Mouse (Mus musculus) forebrain, embryonic 15.5 days (tissue): ENCODE measurements at regions not wholly inside any gene's neighbourhood (a gene's known extent, or its start where the extent isn't known, plus 50 kb on each side); places are given as distances from the start of the nearest gene placed in this dataset.
A peak's percentile ranks its signal among the peaks of the same experiment; 100 is the strongest.

Source experiments
- ATAC-seq: fragments of 200-750 bp; cut with Nextera tagmentation; replicated peaks from 2 replicates; pipeline ENCODE4 v1.8.0; 2017; ENCODE audit warnings: mild to moderate bottlenecking, moderate TSS enrichment, moderate library complexity
- H3K27ac ChIP-seq: fragments of 300-500 bp; sonication (generic); replicated peaks from 2 replicates; pipeline ENCODE4 v1.5.1; 2015; ENCODE audit warnings: mild to moderate bottlenecking, inconsistent platforms
- H3K27me3 ChIP-seq: fragments of 300-500 bp; sonication (generic); 2 replicates; pipeline ENCODE4 v1.6.1; 2015; ENCODE audit warnings: inconsistent platforms
- H3K36me3 ChIP-seq: fragments of 300-500 bp; sonication (generic); 2 replicates; pipeline ENCODE4 v1.6.1; 2015; ENCODE audit warnings: mild to moderate bottlenecking, inconsistent platforms
- H3K4me1 ChIP-seq: fragments of 300-500 bp; sonication (generic); 2 replicates; pipeline ENCODE4 v1.6.1; 2015; ENCODE audit warnings: inconsistent platforms
- H3K4me2 ChIP-seq: fragments of 300-500 bp; sonication (generic); replicated peaks from 2 replicates; pipeline ENCODE4 v1.6.1; 2015; ENCODE audit warnings: mild to moderate bottlenecking, inconsistent platforms
- H3K4me3 ChIP-seq: fragments of 300-500 bp; sonication (generic); 2 replicates; pipeline ENCODE4 v1.5.1; 2015; ENCODE audit warnings: mild to moderate bottlenecking, inconsistent platforms
- H3K9ac ChIP-seq: fragments of 300-500 bp; sonication (generic); replicated peaks from 2 replicates; pipeline ENCODE4 v1.6.1; 2015; ENCODE audit warnings: mild to moderate bottlenecking, inconsistent platforms
- H3K9me3 ChIP-seq: fragments of 300-500 bp; sonication (generic); 2 replicates; pipeline ENCODE4 v1.6.1; 2016; ENCODE audit warnings: inconsistent platforms
- WGBS: fragments of 180-500 bp; shearing (Covaris S2); methylation state at CpG from one replicate; pipeline ENCODE4 v1.1.7; 2015; ENCODE audit warnings: mixed read lengths; 5-methylcytosine and 5-hydroxymethylcytosine counted together

DNA sequence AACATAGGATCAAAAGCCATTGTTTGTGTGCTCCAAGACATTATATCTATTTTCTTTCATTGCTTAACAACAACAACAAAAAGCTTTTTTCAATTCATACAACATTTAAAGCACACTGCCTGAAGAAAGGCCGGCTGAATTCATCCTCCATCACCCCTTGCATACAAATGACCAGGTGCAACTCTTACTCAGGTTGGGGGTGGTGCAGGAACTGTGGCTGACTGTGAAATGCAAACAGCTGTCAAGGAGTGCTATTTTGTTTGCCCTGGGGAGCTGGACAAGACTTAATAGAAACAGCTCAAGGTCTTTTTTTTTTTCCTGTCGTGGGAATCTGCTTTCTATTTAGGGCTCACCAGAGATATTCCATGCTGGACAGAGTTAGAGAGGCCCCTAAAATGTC is 406.6 kb upstream of the Cldn34d start:
- Histone ChIP-seq H3K4me2 (no peak overlapping the region), H3K27me3 (no peaks in the 10 kb centered on the region), H3K27ac (no peak overlapping the region), H3K4me1 (no peaks in the 10 kb centered on the region), H3K9ac (no peak overlapping the region), H3K9me3 (no peaks in the 10 kb centered on the region), H3K36me3 (no peaks in the 10 kb centered on the region), H3K4me3 (no peak overlapping the region)
- WGBS, result 6% methylated on average over 2 of the region's 2 CpGs
- ATAC-seq, result no peak

DNA sequence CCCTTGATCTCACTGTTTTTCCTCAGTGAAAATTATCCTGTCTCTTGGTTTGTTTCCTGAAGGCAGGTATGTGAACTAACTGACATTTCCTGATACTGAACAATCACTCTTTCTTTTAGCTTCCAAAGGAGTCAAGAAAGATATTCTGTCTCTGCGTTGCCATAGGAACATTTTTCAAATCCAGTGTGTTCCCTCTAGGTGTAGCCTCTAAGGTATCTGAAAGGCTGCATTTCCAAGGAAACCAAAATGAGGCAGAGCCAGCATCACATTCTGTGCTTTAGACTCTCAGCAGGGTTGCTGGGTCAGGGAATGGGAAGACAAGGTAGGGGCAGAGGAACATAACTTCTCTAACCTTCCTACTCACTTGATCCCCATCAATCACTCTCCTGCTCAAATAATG is 411.2 kb upstream of the Cldn34d start:
- ATAC-seq, result no peak
- Histone ChIP-seq H3K27ac (no peak overlapping the region), H3K4me1 (no peaks in the 10 kb centered on the region), H3K4me3 (no peak overlapping the region), H3K4me2 (no peak overlapping the region), H3K9me3 (no peaks in the 10 kb centered on the region), H3K27me3 (no peaks in the 10 kb centered on the region), H3K36me3 (no peaks in the 10 kb centered on the region), H3K9ac (no peak overlapping the region)
- 81% methylated on average over 1 of the region's 1 CpGs for WGBS

DNA sequence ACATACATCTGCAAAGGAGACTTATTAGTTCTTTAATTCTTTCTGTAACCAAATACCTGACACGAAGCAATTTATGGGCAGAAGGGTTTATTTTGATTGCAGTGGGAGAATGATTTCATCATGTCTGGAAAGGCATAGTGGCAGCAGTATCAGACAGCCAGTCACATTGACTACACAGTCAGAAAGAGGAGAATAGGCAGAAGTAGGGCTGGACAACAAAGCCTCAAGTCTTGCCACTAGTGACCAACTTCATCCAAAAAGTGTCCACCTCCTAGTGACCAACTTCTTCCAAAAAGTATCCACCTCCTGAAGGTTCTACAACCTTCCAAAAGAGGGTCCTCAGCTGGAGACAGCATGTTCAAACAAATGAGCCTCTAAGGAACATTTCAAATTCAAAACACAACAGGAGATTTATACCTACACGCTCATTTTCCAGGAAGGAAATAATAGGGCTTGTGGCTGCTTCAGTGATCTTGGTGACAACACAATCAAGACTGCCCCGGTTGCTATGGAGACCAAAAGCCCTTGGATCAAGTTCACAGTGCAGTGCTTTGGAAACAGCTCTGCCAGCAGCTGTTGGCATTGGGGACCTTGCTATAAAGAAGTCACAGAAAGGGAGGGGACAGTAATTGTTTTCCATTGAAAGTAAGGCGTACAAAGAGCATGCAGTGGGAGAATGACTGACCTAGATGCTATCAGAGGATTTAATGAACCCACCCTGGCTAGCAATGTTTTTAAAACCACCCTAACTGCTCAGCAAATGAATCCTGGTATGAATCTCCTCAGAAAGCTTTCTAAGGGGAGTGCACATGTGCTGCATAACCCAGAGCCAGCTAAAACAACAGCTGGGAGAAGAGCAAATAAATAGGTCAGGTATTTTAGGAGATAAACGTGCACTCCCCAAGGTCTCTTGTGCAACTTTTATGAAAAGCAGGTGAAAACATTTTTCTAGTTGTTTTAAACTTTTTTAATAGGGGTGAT is 448.0 kb upstream of the Cldn34d start:
- Histone ChIP-seq H3K27ac (0 out of 2 replicates have a peak overlapping the region, but pooled peaks have one; percentile 8), H3K9ac (no peak overlapping the region), H3K4me3 (no peak overlapping the region), H3K9me3 (no peaks in the 10 kb centered on the region), H3K36me3 (no peaks in the 10 kb centered on the region), H3K27me3 (no peaks in the 10 kb centered on the region), H3K4me2 (no peak overlapping the region), H3K4me1 (0 out of 2 replicates have a peak, but pooled peaks cover 7% of the 10 kb centered on the region)
- WGBS, result 30% methylated on average over 5 of the region's 5 CpGs
- peak; percentile 92 for ATAC-seq

DNA sequence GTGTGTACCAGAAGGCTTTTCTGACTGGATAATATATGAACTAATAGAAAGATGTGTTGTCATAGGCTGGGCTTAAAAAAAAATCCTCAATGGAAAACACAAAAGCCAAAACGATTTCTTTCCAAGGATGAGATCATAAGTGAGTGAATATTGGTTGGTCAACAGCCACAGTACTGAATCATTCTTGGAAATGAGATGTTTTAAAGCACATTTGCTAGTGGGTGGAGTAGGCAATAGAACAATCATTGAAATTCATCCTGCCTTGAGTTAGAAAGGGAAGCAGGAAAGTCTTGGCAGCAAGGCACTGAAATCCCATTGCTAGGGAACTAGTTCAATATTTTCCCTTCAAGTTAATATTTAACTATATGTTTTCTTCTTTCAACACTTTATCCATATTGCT is 449.3 kb upstream of the Cldn34d start:
- H3K4me1 ChIP-seq, result 0 out of 2 replicates have a peak, but pooled peaks cover 7% of the 10 kb centered on the region
- H3K4me3 ChIP-seq, result no peak overlapping the region
- H3K36me3 ChIP-seq, result no peaks in the 10 kb centered on the region
- no peaks in the 10 kb centered on the region for H3K9me3 ChIP-seq
- no peaks in the 10 kb centered on the region for H3K27me3 ChIP-seq
- H3K4me2 ChIP-seq, result no peak overlapping the region
- no peak overlapping the region for H3K27ac ChIP-seq
- ATAC-seq, result no peak
- 56% methylated on average over 1 of the region's 1 CpGs for WGBS
- H3K9ac ChIP-seq, result no peak overlapping the region

DNA sequence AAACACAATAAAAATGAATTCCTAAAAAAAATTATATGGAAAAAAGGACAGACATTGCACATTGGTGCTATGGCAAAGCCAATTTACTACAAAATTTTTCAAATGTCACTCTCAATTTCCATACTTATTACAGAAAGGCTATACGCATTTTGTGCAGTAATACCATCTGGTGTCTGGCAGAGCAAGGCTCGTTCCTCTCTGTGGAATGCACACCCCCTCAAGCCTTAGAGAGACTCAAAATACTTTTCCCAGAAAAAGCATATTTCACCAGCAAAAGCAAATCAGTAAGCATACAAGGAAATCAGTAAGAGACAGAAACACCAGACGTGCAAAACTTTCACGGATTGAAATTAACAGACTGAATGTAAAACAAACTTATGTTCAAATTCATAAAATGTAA is 431.0 kb upstream of the Tbl1x start:
- Histone ChIP-seq H3K9ac (no peak overlapping the region), H3K4me1 (no peaks in the 10 kb centered on the region), H3K4me3 (no peak overlapping the region), H3K4me2 (no peak overlapping the region), H3K27ac (no peak overlapping the region), H3K36me3 (no peaks in the 10 kb centered on the region), H3K27me3 (no peaks in the 10 kb centered on the region), H3K9me3 (no peaks in the 10 kb centered on the region)
- 0 out of 2 replicates have a peak, but pooled peaks have one; percentile 53 for ATAC-seq
- WGBS, result 75% methylated on average over 4 of the region's 4 CpGs

DNA sequence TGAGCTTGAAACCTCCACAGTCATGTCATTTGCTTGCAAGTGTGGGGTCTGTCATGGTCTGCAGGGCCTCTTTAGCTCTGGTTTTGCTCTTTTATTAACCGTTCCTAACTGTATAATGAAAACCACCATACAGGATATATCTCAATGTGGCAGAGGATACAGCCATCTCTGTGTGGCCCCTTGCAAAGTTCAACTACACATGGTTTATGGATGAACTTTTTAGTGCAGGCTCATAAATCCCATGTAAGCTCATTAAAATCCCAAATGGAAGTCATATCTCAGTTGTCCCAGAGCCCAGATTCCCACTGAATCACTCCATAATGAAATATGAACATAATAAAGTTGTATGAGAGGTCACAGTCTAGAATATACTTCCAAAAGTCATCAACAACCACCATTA is 428.1 kb upstream of the Tbl1x start:
- no peaks in the 10 kb centered on the region for H3K4me1 ChIP-seq
- no peak overlapping the region for H3K9ac ChIP-seq
- no peak overlapping the region for H3K27ac ChIP-seq
- no peaks in the 10 kb centered on the region for H3K36me3 ChIP-seq
- no peaks in the 10 kb centered on the region for H3K9me3 ChIP-seq
- H3K27me3 ChIP-seq, result no peaks in the 10 kb centered on the region
- no peak overlapping the region for H3K4me3 ChIP-seq
- ATAC-seq, result no peak
- no peak overlapping the region for H3K4me2 ChIP-seq
- WGBS, result 94% methylated on average over 1 of the region's 1 CpGs

DNA sequence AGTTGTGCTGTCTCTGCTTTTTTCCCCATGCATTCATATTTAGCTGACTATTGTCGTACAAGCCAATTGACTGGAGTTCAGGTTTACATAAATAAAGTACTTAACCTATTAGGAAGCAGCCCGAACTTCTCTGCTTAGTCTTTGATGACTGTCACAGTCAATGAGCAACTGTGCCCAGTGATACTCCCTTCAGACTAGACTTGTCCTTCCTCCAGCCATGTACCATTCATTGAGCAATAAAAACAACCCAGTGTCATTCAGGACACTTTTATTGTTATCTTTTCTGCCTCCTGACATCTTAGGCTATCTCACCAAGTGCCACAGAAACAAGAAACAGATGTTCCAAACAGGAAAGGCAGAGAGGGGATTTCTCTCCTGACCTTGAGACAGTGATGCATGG is 389.1 kb upstream of the Tbl1x start:
- Histone ChIP-seq H3K4me1 (no peaks in the 10 kb centered on the region), H3K36me3 (no peaks in the 10 kb centered on the region), H3K9me3 (no peaks in the 10 kb centered on the region), H3K4me2 (no peak overlapping the region), H3K9ac (no peak overlapping the region), H3K27me3 (no peaks in the 10 kb centered on the region), H3K4me3 (no peak overlapping the region), H3K27ac (no peak overlapping the region)
- no peak for ATAC-seq
- 76% methylated on average over 2 of the region's 2 CpGs for WGBS
